Mouse (Mus musculus) lung, embryonic 15.5 days (tissue): Measurements from ENCODE around the gene Gm16427. TPM values are rescaled to one million over a fixed set of nuclear protein-coding genes. Genes with fewer than 3 reads are reported as not detected.
"Not testable (repeated sequence)": the region's sequence is repeated elsewhere in the genome, so short reads cannot be mapped to it uniquely, and the experiment has no call there.

Source experiments
- ATAC-seq: fragments of 200-750 bp; cut with Nextera tagmentation; 2 replicates; pipeline ENCODE4 v1.8.0; 2017; ENCODE audit warnings: moderate number of reproducible peaks, borderline replicate concordance; ENCODE audit not compliant: low FRiP score, low TSS enrichment; ENCODE audit errors: extremely low read depth
- H3K27ac ChIP-seq: fragments of 300-500 bp; sonication (generic); 2 replicates; pipeline ENCODE4 v1.5.1; 2015; ENCODE audit warnings: moderate library complexity, mild to moderate bottlenecking, inconsistent platforms
- H3K27me3 ChIP-seq: fragments of 300-500 bp; sonication (generic); 2 replicates; pipeline ENCODE4 v1.6.1; 2015; ENCODE audit warnings: inconsistent platforms
- H3K36me3 ChIP-seq: fragments of 300-500 bp; sonication (generic); 2 replicates; pipeline ENCODE4 v1.6.1; 2015; ENCODE audit warnings: inconsistent platforms
- H3K4me1 ChIP-seq: fragments of 300-500 bp; sonication (generic); 2 replicates; pipeline ENCODE4 v1.6.1; 2015; ENCODE audit warnings: inconsistent platforms
- H3K4me2 ChIP-seq: fragments of 300-500 bp; sonication (generic); 2 replicates; pipeline ENCODE4 v1.6.1; 2015; ENCODE audit warnings: inconsistent platforms, mild to moderate bottlenecking, moderate library complexity
- H3K4me3 ChIP-seq: fragments of 300-500 bp; sonication (generic); 2 replicates; pipeline ENCODE4 v1.5.1; 2015; ENCODE audit warnings: mild to moderate bottlenecking, inconsistent platforms
- H3K9ac ChIP-seq: fragments of 300-500 bp; sonication (generic); 2 replicates; pipeline ENCODE4 v1.6.1; 2015; ENCODE audit warnings: inconsistent platforms
- H3K9me3 ChIP-seq: fragments of 300-500 bp; sonication (generic); 2 replicates; pipeline ENCODE4 v1.6.1; 2016; ENCODE audit warnings: inconsistent platforms
- WGBS: fragments of 180-500 bp; shearing (Covaris S2); methylation state at CpG from one replicate; pipeline ENCODE4 v1.1.7; 2015; 5-methylcytosine and 5-hydroxymethylcytosine counted together
- polyA plus RNA-seq: library from polyadenylated mRNA; unstranded; fragments of >200 nt; fragmentation: Nextera tagmentation; extraction: Ambion mirVana; gene quantifications from 2 replicates; pipeline ENCODE4 v1.2.1, GENCODE M21; 2015

The Gm16427 gene
- polyA plus RNA-seq = not detected in 2 replicates

DNA sequence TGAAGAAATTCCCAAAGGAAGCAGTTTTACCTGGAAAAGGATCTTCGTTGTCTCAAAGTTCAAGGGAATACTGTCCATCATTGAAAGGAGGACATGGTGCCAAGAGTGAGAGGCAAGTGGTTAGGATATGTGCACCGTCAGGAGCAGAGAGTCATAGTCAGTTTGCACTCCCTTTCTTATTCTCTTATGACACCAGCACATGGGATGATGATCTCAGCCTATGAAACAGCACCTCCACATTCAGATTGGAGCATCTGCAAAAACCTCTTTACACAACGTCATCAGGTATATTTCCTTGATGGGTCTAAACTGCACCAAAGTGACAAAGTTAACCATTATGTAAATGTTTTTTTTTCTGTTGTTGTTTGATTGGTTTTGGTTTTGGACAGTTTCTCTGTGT is at the start of gene Gm16427:
Gm16427 (minus strand) TSS at position 101 of the 400 bp plus-strand sequence.
- not testable (repeated sequence) for H3K27me3 ChIP-seq, H3K4me3 ChIP-seq, H3K9ac ChIP-seq, H3K4me2 ChIP-seq, H3K36me3 ChIP-seq, H3K27ac ChIP-seq, H3K4me1 ChIP-seq, ATAC-seq, H3K9me3 ChIP-seq
- WGBS = 86% methylated on average over 2 of the region's 3 CpGs

Other genes with a start within 250 kb of the Gm16427 start
- not detected in 2 replicates for gene C87414, start 131.4 kb upstream of the Gm16427 start, polyA plus RNA-seq